ENCODE assay signal across 23 mouse cellular contexts in genomic region chr2:84457221-84457620, GRCm38 (mm10).
"Had no signal": no experiment of that assay in that cellular context is flagged by ENCODE, and none has a peak within 500 bp of the region (broad histone marks: within the 10 kb centered on the region; RNA-seq: fewer than 3 reads in every experiment).

No protein-coding gene starts in this region.

- H3K4me3 ChIP-seq: hindbrain, embryonic 13.5 days; hindbrain, embryonic 15.5 days; kidney, embryonic 15.5 days; limb, embryonic 13.5 days; limb, embryonic 15.5 days; liver, embryonic 15.5 days had no signal

- ATAC-seq: hindbrain, postnatal 0 days; intestine, embryonic 16.5 days had no signal

- H3K4me1 ChIP-seq: hindbrain, embryonic 13.5 days; limb, embryonic 13.5 days; limb, embryonic 15.5 days had no signal

- H3K27ac ChIP-seq: hindbrain, embryonic 13.5 days; hindbrain, embryonic 15.5 days; hindbrain, postnatal 0 days; kidney, embryonic 15.5 days; kidney, postnatal 0 days; limb, embryonic 13.5 days; limb, embryonic 15.5 days; liver, embryonic 15.5 days had no signal

- H3K36me3 ChIP-seq: hindbrain, embryonic 13.5 days; hindbrain, embryonic 15.5 days; limb, embryonic 13.5 days; limb, embryonic 15.5 days; liver, embryonic 15.5 days had no signal

- H3K9ac ChIP-seq: hindbrain, embryonic 13.5 days; hindbrain, embryonic 15.5 days; kidney, embryonic 15.5 days; limb, embryonic 13.5 days; limb, embryonic 15.5 days; liver, embryonic 15.5 days had no signal

- H3K9me3 ChIP-seq: hindbrain, embryonic 13.5 days; hindbrain, embryonic 15.5 days; kidney, embryonic 15.5 days; limb, embryonic 13.5 days; limb, embryonic 15.5 days; liver, embryonic 15.5 days had no signal

- H3K27me3 ChIP-seq: hindbrain, embryonic 13.5 days; hindbrain, embryonic 15.5 days; kidney, embryonic 15.5 days; limb, embryonic 13.5 days; limb, embryonic 15.5 days; liver, embryonic 15.5 days had no signal

- H3K4me2 ChIP-seq: hindbrain, embryonic 13.5 days; hindbrain, embryonic 15.5 days; kidney, embryonic 15.5 days; limb, embryonic 13.5 days; limb, embryonic 15.5 days; liver, embryonic 15.5 days had no signal

- DNase-seq: gastrocnemius, postnatal 14 days; gastrocnemius, postnatal 36 days; heart, adult 18-20 months; heart, postnatal 10 days; heart, postnatal 36 days; kidney, adult 11 months; kidney, adult 2 months; kidney, adult 9 months; kidney, postnatal 14 days; kidney, postnatal 36 days; layer of hippocampus, adult 9-11 months; layer of hippocampus, postnatal 36 days; left cerebral cortex, postnatal 4 days; lung, adult 18-20 months had no signal
